Mouse (Mus musculus) E14TG2a.4 (cell line): ENCODE measurements around the gene Tacr1.

Experiments
- CTCF ChIP-seq: conservative IDR thresholded peaks from 2 replicates; pipeline ENCODE4 v1.5.1; 2014; ENCODE audit warnings: low read length
- NANOG ChIP-seq: IDR thresholded peaks from 2 replicates; pipeline ENCODE4 v1.6.1; 2014; ENCODE audit warnings: borderline replicate concordance, low read length, mixed read lengths
- POU5F1 ChIP-seq: IDR thresholded peaks from 2 replicates; pipeline ENCODE4 v1.6.1; 2014; ENCODE audit warnings: low read length, borderline replicate concordance

DNA sequence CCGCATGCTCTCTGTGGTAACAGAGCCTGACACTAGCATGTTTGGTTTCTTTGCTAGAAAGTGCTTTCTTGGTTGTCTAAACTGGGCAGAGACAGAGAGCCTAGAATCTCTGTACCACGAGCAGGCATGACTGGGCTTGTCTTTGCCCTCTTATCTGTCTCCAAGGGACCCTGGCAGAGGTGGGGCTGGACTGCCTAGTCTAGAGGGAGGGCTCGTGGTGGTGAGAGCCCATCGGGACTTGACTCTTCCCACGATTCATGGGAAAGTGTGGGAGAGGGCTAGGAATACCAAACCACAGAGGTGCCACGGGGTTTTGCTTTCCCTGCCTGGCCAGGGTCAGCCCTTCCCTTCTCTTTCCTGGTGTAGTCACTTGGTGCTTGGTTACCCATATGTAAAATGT is 72.3 kb downstream of the Tacr1 start:
- TF ChIP-seq CTCF (no peak), POU5F1 (no peak), NANOG (no peak)
